In the genomic region with DNA sequence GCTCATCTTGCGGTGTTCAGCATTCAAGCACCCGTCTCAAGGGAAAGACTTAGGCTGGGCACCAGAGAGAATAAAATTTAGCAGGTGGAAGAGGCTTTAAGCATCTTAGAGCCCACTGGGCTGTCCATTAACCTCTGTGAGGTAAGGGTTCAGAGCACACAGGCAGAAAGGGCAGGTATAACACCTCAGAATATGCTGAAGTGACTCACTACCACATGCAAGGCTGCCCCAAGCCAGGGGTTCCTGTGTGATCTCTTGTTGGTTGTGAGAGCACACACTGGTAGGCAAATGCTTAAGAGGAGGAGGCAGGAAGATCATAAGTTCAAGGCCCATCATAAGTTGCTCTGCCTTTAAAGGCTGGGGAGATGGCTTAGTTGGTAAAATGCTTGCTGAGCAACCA, we compare ENCODE assay signal across 24 mouse cellular contexts. TPM values are rescaled to one million over a fixed set of nuclear protein-coding genes. Genes with fewer than 3 reads are reported as not detected.
DNase-seq lines count a peak whose midpoint lies in the region; ATAC-seq and TF ChIP-seq lines count a peak whose summit lies in the region.
"Had no signal": no experiment of that assay in that cellular context is flagged by ENCODE, and none has a peak within 500 bp of the region (broad histone marks: within the 10 kb centered on the region; RNA-seq: fewer than 3 reads in every experiment).

No protein-coding gene starts in this region.

- no peak overlapping the region for H3K4me2 ChIP-seq in kidney, embryonic 16.5 days (replicated peaks; ENCODE audit: low read depth, low read length)
- peak overlapping the region; percentile 6; the same call in 1 of the 2 replicates for H3K4me2 ChIP-seq in liver, embryonic 12.5 days
- H3K4me2 ChIP-seq in liver, embryonic 11.5 days, result no peak overlapping the region
- H3K4me2 ChIP-seq in liver, embryonic 16.5 days (ENCODE audit: low read depth, low read length), result no peak overlapping the region
- no peak overlapping the region for H3K4me2 ChIP-seq in stomach, postnatal 0 days (replicated peaks; ENCODE audit: low read depth)
- H3K4me2 ChIP-seq: embryonic facial prominence, embryonic 12.5 days; heart, embryonic 12.5 days; hindbrain, embryonic 14.5 days; limb, embryonic 12.5 days; midbrain, embryonic 13.5 days had no signal

- TF ChIP-seq CTCF in stomach, postnatal 0 days (IDR thresholded peaks at IDR 0.05; ENCODE audit: low read depth), result no peak

- no peaks in the 10 kb centered on the region for H3K9me3 ChIP-seq in kidney, embryonic 16.5 days (ENCODE audit: low read length)
- no peaks in the 10 kb centered on the region for H3K9me3 ChIP-seq in liver, embryonic 12.5 days (replicated peaks)
- no peaks in the 10 kb centered on the region for H3K9me3 ChIP-seq in liver, embryonic 11.5 days (ENCODE audit: control insufficient read depth, low read length)
- H3K9me3 ChIP-seq in liver, embryonic 16.5 days (replicated peaks; ENCODE audit: control insufficient read depth, low read length), result no peaks in the 10 kb centered on the region
- H3K9me3 ChIP-seq in stomach, postnatal 0 days (ENCODE audit: control insufficient read depth, low read length), result no peaks in the 10 kb centered on the region
- H3K9me3 ChIP-seq: embryonic facial prominence, embryonic 12.5 days; heart, embryonic 12.5 days; limb, embryonic 12.5 days; megakaryocyte, embryonic 14.5 days; midbrain, embryonic 13.5 days had no signal

- H3K36me3 ChIP-seq in kidney, embryonic 16.5 days (ENCODE audit: insufficient read depth, low read length), result 0 out of 2 replicates have a peak, but pooled peaks cover 3% of the 10 kb centered on the region
- peaks cover 83% of the 10 kb centered on the region for H3K36me3 ChIP-seq in liver, embryonic 12.5 days
- H3K36me3 ChIP-seq in liver, embryonic 11.5 days (ENCODE audit: control insufficient read depth, insufficient read depth, low read length), result peaks cover 8% of the 10 kb centered on the region
- peaks cover 22% of the 10 kb centered on the region for H3K36me3 ChIP-seq in liver, embryonic 16.5 days (ENCODE audit: control insufficient read depth, insufficient read depth)
- H3K36me3 ChIP-seq in stomach, postnatal 0 days (ENCODE audit: control insufficient read depth, insufficient read depth, low read length), result 0 out of 2 replicates have a peak, but pooled peaks cover 3% of the 10 kb centered on the region
- H3K36me3 ChIP-seq: embryonic facial prominence, embryonic 12.5 days had no signal

- no peaks in the 10 kb centered on the region for H3K4me1 ChIP-seq in kidney, embryonic 16.5 days (ENCODE audit: insufficient read depth, low read length)
- H3K4me1 ChIP-seq in liver, embryonic 12.5 days, result peaks cover 94% of the 10 kb centered on the region
- H3K4me1 ChIP-seq in liver, embryonic 11.5 days (replicated peaks; ENCODE audit: control insufficient read depth, insufficient read depth, low read length), result peaks cover 28% of the 10 kb centered on the region
- H3K4me1 ChIP-seq in liver, embryonic 16.5 days (ENCODE audit: control insufficient read depth, low read depth, low read length), result peaks cover 77% of the 10 kb centered on the region
- H3K4me1 ChIP-seq in stomach, postnatal 0 days (replicated peaks; ENCODE audit: control insufficient read depth, insufficient read depth), result peaks cover 5% of the 10 kb centered on the region; the same call in 1 of the 2 replicates
- H3K4me1 ChIP-seq: limb, embryonic 12.5 days had no signal

- TF ChIP-seq EP300 in stomach, postnatal 0 days (optimal IDR thresholded peaks at IDR 0.05), result no peak

- no peak overlapping the region for H3K9ac ChIP-seq in kidney, embryonic 16.5 days (replicated peaks; ENCODE audit: low read length)
- peak overlapping the region; percentile 12 for H3K9ac ChIP-seq in liver, embryonic 12.5 days
- no peak overlapping the region for H3K9ac ChIP-seq in liver, embryonic 11.5 days (ENCODE audit: low read depth, low read length)
- peak overlapping the region; percentile 7; the same call in 1 of the 2 replicates for H3K9ac ChIP-seq in liver, embryonic 16.5 days (ENCODE audit: low read depth, low read length)
- no peak overlapping the region for H3K9ac ChIP-seq in stomach, postnatal 0 days (ENCODE audit: low read length)
- H3K9ac ChIP-seq: embryonic facial prominence, embryonic 12.5 days; heart, embryonic 12.5 days; hindbrain, embryonic 14.5 days; limb, embryonic 12.5 days; midbrain, embryonic 13.5 days had no signal

- DNase-seq in kidney, postnatal 10 days, result no peak
- DNase-seq in liver, embryonic 11.5 days (ENCODE audit: low spot score), result no peak
- DNase-seq in stomach, postnatal 0 days (ENCODE audit: low spot score), result no peak
- DNase-seq: adrenal gland, postnatal 25 days; B cell, adult 2 months; cerebellum, adult 11-12 months; cerebellum, adult 9-11 months; embryo, embryonic 11 days; gastrocnemius, postnatal 25 days; layer of hippocampus, adult 9-11 months; lung, adult 18-20 months; lung, postnatal 4 days had no signal

- 0 out of 2 replicates have a peak overlapping the region, but pooled peaks have one; percentile 4 for H3K27ac ChIP-seq in kidney, embryonic 16.5 days (ENCODE audit: low read length)
- peak overlapping the region; percentile 100 for H3K27ac ChIP-seq in liver, embryonic 12.5 days
- H3K27ac ChIP-seq in liver, embryonic 11.5 days (ENCODE audit: low read depth, low read length), result no peak overlapping the region; the same call in 1 of the 2 replicates
- peak overlapping the region; percentile 36; the same call in 1 of the 2 replicates for H3K27ac ChIP-seq in liver, embryonic 16.5 days (ENCODE audit: low read length)
- H3K27ac ChIP-seq in stomach, postnatal 0 days (replicated peaks), result peak overlapping the region; percentile 86
- H3K27ac ChIP-seq: embryonic facial prominence, embryonic 12.5 days; heart, adult 2 months; hindbrain, embryonic 14.5 days; limb, embryonic 12.5 days; midbrain, embryonic 13.5 days had no signal

- no peak overlapping the region for H3K4me3 ChIP-seq in kidney, embryonic 16.5 days (ENCODE audit: low read length)
- H3K4me3 ChIP-seq in liver, embryonic 12.5 days, result no peak overlapping the region
- H3K4me3 ChIP-seq in liver, embryonic 11.5 days (ENCODE audit: low read depth, low read length), result no peak overlapping the region
- H3K4me3 ChIP-seq in liver, embryonic 16.5 days (ENCODE audit: low read depth, low read length), result no peak overlapping the region
- no peak overlapping the region for H3K4me3 ChIP-seq in stomach, postnatal 0 days (ENCODE audit: low read depth, low read length)
- H3K4me3 ChIP-seq: embryonic facial prominence, embryonic 12.5 days; heart, adult 2 months; heart, embryonic 12.5 days; limb, embryonic 12.5 days; megakaryocyte, embryonic 14.5 days; midbrain, embryonic 13.5 days had no signal

- 94% methylated on average over 2 of the region's 2 CpGs for WGBS in kidney, embryonic 16.5 days
- 91% methylated on average over 2 of the region's 2 CpGs for WGBS in liver, embryonic 12.5 days (ENCODE audit: insufficient replicate concordance)
- WGBS in liver, embryonic 11.5 days, result 87% methylated on average over 2 of the region's 2 CpGs
- 98% methylated on average over 2 of the region's 2 CpGs for WGBS in liver, embryonic 16.5 days (ENCODE audit: insufficient replicate concordance)
- WGBS in stomach, postnatal 0 days, result 80% methylated on average over 2 of the region's 2 CpGs

- H3K27me3 ChIP-seq in kidney, embryonic 16.5 days (ENCODE audit: insufficient read depth, low read length), result no peaks in the 10 kb centered on the region
- no peaks in the 10 kb centered on the region for H3K27me3 ChIP-seq in liver, embryonic 12.5 days (replicated peaks)
- no peaks in the 10 kb centered on the region for H3K27me3 ChIP-seq in liver, embryonic 11.5 days (replicated peaks; ENCODE audit: control insufficient read depth, insufficient read depth, low read length)
- H3K27me3 ChIP-seq in liver, embryonic 16.5 days (ENCODE audit: control insufficient read depth, insufficient read depth, low read depth, low read length), result no peaks in the 10 kb centered on the region
- H3K27me3 ChIP-seq in stomach, postnatal 0 days (ENCODE audit: control insufficient read depth, insufficient read depth, low read length), result no peaks in the 10 kb centered on the region
- H3K27me3 ChIP-seq: embryonic facial prominence, embryonic 12.5 days; heart, embryonic 12.5 days; limb, embryonic 12.5 days had no signal

- no peak for ATAC-seq in kidney, embryonic 16.5 days (ENCODE audit: low FRiP score, low TSS enrichment)
- no peak for ATAC-seq in liver, embryonic 12.5 days
- no peak for ATAC-seq in liver, embryonic 11.5 days (replicated peaks; ENCODE audit: low FRiP score)
- no peak for ATAC-seq in liver, embryonic 16.5 days (ENCODE audit: low read depth)
- ATAC-seq in stomach, postnatal 0 days (ENCODE audit: low FRiP score, low TSS enrichment), result no peak
- ATAC-seq: forebrain, embryonic 14.5 days; lung, postnatal 0 days; midbrain, embryonic 13.5 days had no signal

RNA-seq across cellular contexts. Expression of a gene that starts 13.4 kb away (rescaled TPM):
- polyA plus RNA-seq in kidney, embryonic 16.5 days (2015; fragmentation: Nextera tagmentation; extraction: Ambion mirVana), result 58.0 and 58.2 TPM in 2 replicates
- polyA plus RNA-seq in liver, embryonic 12.5 days (2016; fragmentation: Nextera tagmentation; extraction: Ambion mirVana), result 388 and 396 TPM in 2 replicates
- 242 and 253 TPM in 2 replicates for polyA plus RNA-seq in liver, embryonic 11.5 days (2014; fragmentation: Nextera tagmentation; extraction: Ambion mirVana)
- polyA plus RNA-seq in liver, embryonic 16.5 days (2015; fragmentation: Nextera tagmentation; extraction: Ambion mirVana), result 316 and 338 TPM in 2 replicates
- 991 and 1,037 TPM in 2 replicates for polyA plus RNA-seq in stomach, postnatal 0 days (2015; fragmentation: Nextera tagmentation; extraction: Ambion mirVana)

RNA-seq across cellular contexts. Expression of a gene that starts 30.4 kb away (rescaled TPM):
- 62.6 and 63.4 TPM in 2 replicates for polyA plus RNA-seq in kidney, embryonic 16.5 days (2015; fragmentation: Nextera tagmentation; extraction: Ambion mirVana)
- 94.4 and 99.5 TPM in 2 replicates for polyA plus RNA-seq in liver, embryonic 12.5 days (2016; fragmentation: Nextera tagmentation; extraction: Ambion mirVana)
- polyA plus RNA-seq in liver, embryonic 11.5 days (2014; fragmentation: Nextera tagmentation; extraction: Ambion mirVana), result 112 and 129 TPM in 2 replicates
- polyA plus RNA-seq in liver, embryonic 16.5 days (2015; fragmentation: Nextera tagmentation; extraction: Ambion mirVana), result 74.4 and 75.8 TPM in 2 replicates
- polyA plus RNA-seq in stomach, postnatal 0 days (2015; fragmentation: Nextera tagmentation; extraction: Ambion mirVana), result 70.7 and 74.7 TPM in 2 replicates

Comparison
In these comparisons a context has a peak if more than half of its experiments do, and no peak if none do; other contexts are left out.
1. H3K9ac ChIP-seq: peak in liver, embryonic 12.5 days (single experiment) and liver, embryonic 16.5 days (single experiment); none in kidney, embryonic 16.5 days (single experiment), liver, embryonic 11.5 days (single experiment) and stomach, postnatal 0 days (single experiment).